Mouse (Mus musculus) hindbrain, embryonic 15.5 days (tissue): ENCODE data around the gene Zfp507. TPM values are rescaled to one million over a fixed set of nuclear protein-coding genes. Genes with fewer than 3 reads are reported as not detected.

Experiments
- ATAC-seq: fragments of 200-750 bp; cut with Nextera tagmentation; 2 replicates; pipeline ENCODE4 v1.8.0; 2017; ENCODE audit warnings: low read depth, moderate number of reproducible peaks, moderate TSS enrichment; ENCODE audit not compliant: low FRiP score
- H3K27ac ChIP-seq: fragments of 300-500 bp; sonication (generic); replicated peaks from 2 replicates; pipeline ENCODE4 v1.5.1; 2015; ENCODE audit warnings: mild to moderate bottlenecking, inconsistent platforms
- H3K27me3 ChIP-seq: fragments of 300-500 bp; sonication (generic); 2 replicates; pipeline ENCODE4 v1.6.1; 2015; ENCODE audit warnings: control low read depth, inconsistent platforms
- H3K36me3 ChIP-seq: fragments of 300-500 bp; sonication (generic); 2 replicates; pipeline ENCODE4 v1.6.1; 2015; ENCODE audit warnings: control low read depth, inconsistent platforms
- H3K4me1 ChIP-seq: fragments of 300-500 bp; sonication (generic); replicated peaks from 2 replicates; pipeline ENCODE4 v1.6.1; 2015; ENCODE audit warnings: control low read depth, inconsistent platforms
- H3K4me2 ChIP-seq: fragments of 300-500 bp; sonication (generic); 2 replicates; pipeline ENCODE4 v1.6.1; 2015; ENCODE audit warnings: moderate library complexity, mild to moderate bottlenecking, inconsistent platforms
- H3K4me3 ChIP-seq: fragments of 300-500 bp; sonication (generic); 2 replicates; pipeline ENCODE4 v1.5.1; 2015; ENCODE audit warnings: mild to moderate bottlenecking, inconsistent platforms
- H3K9ac ChIP-seq: fragments of 300-500 bp; sonication (generic); 2 replicates; pipeline ENCODE4 v1.6.1; 2015; ENCODE audit warnings: inconsistent platforms
- H3K9me3 ChIP-seq: fragments of 300-500 bp; sonication (generic); 2 replicates; pipeline ENCODE4 v1.6.1; 2016; ENCODE audit warnings: control low read depth, inconsistent platforms
- WGBS: fragments of 180-500 bp; shearing (Covaris S2); methylation state at CpG from one replicate; pipeline ENCODE4 v1.1.7; 2015; 5-methylcytosine and 5-hydroxymethylcytosine counted together
- polyA plus RNA-seq: library from polyadenylated mRNA; unstranded; fragments of >200 nt; fragmentation: Nextera tagmentation; extraction: Ambion mirVana; gene quantifications from 2 replicates; pipeline ENCODE4 v1.2.1, GENCODE M21; 2015

Gene Zfp507
- polyA plus RNA-seq = 12.8 and 15.1 TPM in 2 replicates

- Histone ChIP-seq H3K36me3 (peaks cover 25% of the 10 kb centered on the region), H3K4me3 (peak within 1 kb of the TSS; percentile 75), H3K27ac (peak within 1 kb of the TSS; percentile 92), H3K9me3 (no peaks in the 10 kb centered on the region), H3K27me3 (no peaks in the 10 kb centered on the region), H3K9ac (peak within 1 kb of the TSS; percentile 94), H3K4me2 (peak within 1 kb of the TSS; percentile 85), H3K4me1 (peaks cover 22% of the 10 kb centered on the region)
- ATAC-seq = peak; percentile 96
- WGBS = 22% methylated on average over 26 of the region's 26 CpGs
These were observed at the start of gene Zfp507 for GRCm38 (mm10) chr7:35802906-35803595. Gene Zfp507, minus strand, starts transcription at chr7:35803003.

- no peak overlapping the region for H3K4me2 ChIP-seq
- 72% methylated on average over 5 of the region's 5 CpGs for WGBS
- H3K27ac ChIP-seq = no peak overlapping the region
- no peak for ATAC-seq
- no peak overlapping the region for H3K9ac ChIP-seq
- no peaks in the 10 kb centered on the region for H3K9me3 ChIP-seq
- no peaks in the 10 kb centered on the region for H3K36me3 ChIP-seq
- H3K27me3 ChIP-seq = no peaks in the 10 kb centered on the region
- 0 out of 2 replicates have a peak, but pooled peaks cover 4% of the 10 kb centered on the region for H3K4me1 ChIP-seq
- H3K4me3 ChIP-seq = no peak overlapping the region
These were observed 47.6 kb upstream of the Zfp507 start for GRCm38 (mm10) chr7:35850426-35850825.

GRCm38 (mm10) chr7:35848526-35848925 is 45.7 kb upstream of the Zfp507 start:
- Histone ChIP-seq H3K4me2 (0 out of 2 replicates have a peak overlapping the region, but pooled peaks have one; percentile 0), H3K9ac (no peak overlapping the region), H3K4me1 (0 out of 2 replicates have a peak, but pooled peaks cover 4% of the 10 kb centered on the region), H3K4me3 (no peak overlapping the region), H3K36me3 (no peaks in the 10 kb centered on the region), H3K9me3 (no peaks in the 10 kb centered on the region), H3K27ac (no peak overlapping the region), H3K27me3 (no peaks in the 10 kb centered on the region)
- WGBS = 41% methylated on average over 14 of the region's 14 CpGs
- no peak for ATAC-seq

GRCm38 (mm10) chr7:35840504-35840903 is 37.7 kb upstream of the Zfp507 start:
- H3K4me3 ChIP-seq = no peak overlapping the region
- H3K9me3 ChIP-seq = no peaks in the 10 kb centered on the region
- H3K4me2 ChIP-seq = no peak overlapping the region
- no peaks in the 10 kb centered on the region for H3K36me3 ChIP-seq
- no peak overlapping the region for H3K27ac ChIP-seq
- ATAC-seq = no peak
- peaks cover 8% of the 10 kb centered on the region for H3K4me1 ChIP-seq
- no peak overlapping the region for H3K9ac ChIP-seq
- WGBS = 85% methylated on average over 4 of the region's 4 CpGs
- H3K27me3 ChIP-seq = no peaks in the 10 kb centered on the region

- peaks cover 8% of the 10 kb centered on the region for H3K4me1 ChIP-seq
- no peak overlapping the region for H3K27ac ChIP-seq
- H3K36me3 ChIP-seq = no peaks in the 10 kb centered on the region
- H3K4me3 ChIP-seq = no peak overlapping the region
- ATAC-seq = peak; percentile 48; the same call in 1 of the 2 replicates
- 63% methylated on average over 19 of the region's 19 CpGs for WGBS
- no peaks in the 10 kb centered on the region for H3K27me3 ChIP-seq
- no peaks in the 10 kb centered on the region for H3K9me3 ChIP-seq
- H3K4me2 ChIP-seq = no peak overlapping the region
- H3K9ac ChIP-seq = no peak overlapping the region
These were observed 34.0 kb upstream of the Zfp507 start for GRCm38 (mm10) chr7:35836851-35837250.

DNA sequence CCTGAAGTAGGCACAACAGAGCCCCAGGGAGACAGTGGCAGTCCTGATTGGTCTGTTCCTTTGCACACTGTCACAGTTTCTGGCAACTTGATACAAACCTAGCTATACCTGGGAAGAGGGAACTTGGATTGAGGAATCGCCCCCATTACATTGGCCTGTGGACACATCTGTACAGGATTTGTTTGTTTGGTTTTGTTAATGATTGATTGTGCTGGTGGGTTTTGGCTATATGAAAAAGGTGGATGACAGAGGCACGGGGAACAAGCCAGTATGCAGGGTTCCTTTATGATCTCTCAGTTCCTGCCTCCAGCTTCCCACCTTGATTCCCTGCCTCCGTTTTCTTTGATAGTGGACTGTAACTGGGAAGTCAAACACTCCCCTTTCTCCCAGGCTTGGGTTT is 33.6 kb upstream of the Zfp507 start:
- no peak overlapping the region for H3K4me3 ChIP-seq
- peaks cover 8% of the 10 kb centered on the region for H3K4me1 ChIP-seq
- no peak overlapping the region for H3K27ac ChIP-seq
- H3K9me3 ChIP-seq = no peaks in the 10 kb centered on the region
- WGBS = 85% methylated on average over 3 of the region's 3 CpGs
- H3K27me3 ChIP-seq = no peaks in the 10 kb centered on the region
- H3K9ac ChIP-seq = no peak overlapping the region
- H3K4me2 ChIP-seq = no peak overlapping the region
- no peak for ATAC-seq
- no peaks in the 10 kb centered on the region for H3K36me3 ChIP-seq

DNA sequence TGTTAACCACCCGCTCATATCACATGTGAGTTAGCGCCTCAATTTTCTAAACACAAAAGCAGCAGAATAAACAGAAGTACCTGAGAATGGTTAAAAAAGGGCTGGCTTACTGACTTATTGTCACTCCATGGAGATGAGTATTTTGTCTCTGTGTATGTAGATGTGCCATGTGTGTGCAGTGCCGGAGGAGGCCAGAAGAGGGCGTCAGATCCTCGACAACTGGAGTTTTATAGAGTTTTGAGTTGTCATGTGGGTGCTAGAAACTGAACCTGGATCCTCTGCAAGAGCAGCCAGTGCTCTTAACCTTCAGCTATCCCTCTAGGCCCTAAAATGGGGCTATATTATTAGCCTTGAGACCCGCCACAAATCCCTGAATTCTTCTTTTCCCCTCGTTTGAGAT is 27.3 kb upstream of the Zfp507 start:
- no peak overlapping the region for H3K4me3 ChIP-seq
- H3K4me1 ChIP-seq = no peaks in the 10 kb centered on the region
- no peak overlapping the region for H3K9ac ChIP-seq
- 90% methylated on average over 7 of the region's 7 CpGs for WGBS
- no peak overlapping the region for H3K4me2 ChIP-seq
- no peaks in the 10 kb centered on the region for H3K9me3 ChIP-seq
- no peaks in the 10 kb centered on the region for H3K27me3 ChIP-seq
- H3K36me3 ChIP-seq = no peaks in the 10 kb centered on the region
- no peak overlapping the region for H3K27ac ChIP-seq
- ATAC-seq = no peak

DNA sequence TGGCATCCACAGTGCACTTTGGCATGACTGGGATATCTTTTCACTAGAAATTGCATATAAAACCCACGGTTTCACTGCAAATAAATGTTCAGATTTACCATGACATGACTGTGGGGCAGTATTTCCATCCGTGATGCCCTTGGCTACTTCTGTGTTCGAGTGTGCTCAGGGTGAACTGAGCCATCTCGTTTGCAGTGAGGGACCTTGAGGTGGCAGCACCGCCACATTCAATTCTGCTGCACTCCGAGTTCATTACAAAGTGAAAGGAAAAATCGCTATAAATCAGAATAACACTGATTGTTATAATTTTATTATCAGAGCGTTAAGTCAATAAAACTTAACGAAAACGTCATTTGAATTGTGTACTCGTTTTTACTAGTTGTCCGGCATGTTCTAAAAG is 21.1 kb upstream of the Zfp507 start:
- Histone ChIP-seq H3K4me3 (no peak overlapping the region), H3K4me1 (no peaks in the 10 kb centered on the region), H3K27ac (no peak overlapping the region), H3K36me3 (no peaks in the 10 kb centered on the region), H3K9me3 (no peaks in the 10 kb centered on the region), H3K27me3 (no peaks in the 10 kb centered on the region), H3K9ac (no peak overlapping the region), H3K4me2 (no peak overlapping the region)
- ATAC-seq = no peak
- 70% methylated on average over 12 of the region's 12 CpGs for WGBS

- Histone ChIP-seq H3K4me3 (no peak overlapping the region), H3K27ac (no peak overlapping the region), H3K4me2 (no peak overlapping the region), H3K36me3 (no peaks in the 10 kb centered on the region), H3K9me3 (no peaks in the 10 kb centered on the region), H3K4me1 (no peaks in the 10 kb centered on the region), H3K27me3 (no peaks in the 10 kb centered on the region), H3K9ac (no peak overlapping the region)
- ATAC-seq = no peak
- 88% methylated on average over 17 of the region's 17 CpGs for WGBS
These were observed 19.5 kb upstream of the Zfp507 start for GRCm38 (mm10) chr7:35822320-35822719.

DNA sequence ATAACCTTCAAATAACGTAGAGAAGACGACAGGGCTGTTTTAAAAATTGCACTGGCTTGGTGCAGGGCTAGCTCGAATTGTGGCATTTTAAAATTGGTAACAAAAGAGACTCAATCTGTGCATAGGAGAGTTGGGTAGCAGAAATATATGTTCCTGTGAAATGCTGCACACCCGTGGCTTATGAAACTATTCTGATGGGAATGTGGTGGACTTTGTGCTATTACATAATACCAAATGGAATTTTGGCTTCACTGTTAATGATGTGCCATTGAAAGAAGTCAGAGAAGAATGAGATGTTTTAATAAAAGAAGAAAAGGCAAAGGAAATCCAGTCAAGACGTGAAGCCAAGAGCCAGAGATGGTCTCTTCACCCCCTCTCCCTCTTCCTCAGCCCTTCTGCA is 18.6 kb upstream of the Zfp507 start:
- Histone ChIP-seq H3K4me1 (no peaks in the 10 kb centered on the region), H3K9ac (no peak overlapping the region), H3K27me3 (no peaks in the 10 kb centered on the region), H3K4me3 (no peak overlapping the region), H3K27ac (no peak overlapping the region), H3K4me2 (no peak overlapping the region), H3K9me3 (no peaks in the 10 kb centered on the region), H3K36me3 (no peaks in the 10 kb centered on the region)
- 82% methylated on average over 5 of the region's 5 CpGs for WGBS
- ATAC-seq = no peak

DNA sequence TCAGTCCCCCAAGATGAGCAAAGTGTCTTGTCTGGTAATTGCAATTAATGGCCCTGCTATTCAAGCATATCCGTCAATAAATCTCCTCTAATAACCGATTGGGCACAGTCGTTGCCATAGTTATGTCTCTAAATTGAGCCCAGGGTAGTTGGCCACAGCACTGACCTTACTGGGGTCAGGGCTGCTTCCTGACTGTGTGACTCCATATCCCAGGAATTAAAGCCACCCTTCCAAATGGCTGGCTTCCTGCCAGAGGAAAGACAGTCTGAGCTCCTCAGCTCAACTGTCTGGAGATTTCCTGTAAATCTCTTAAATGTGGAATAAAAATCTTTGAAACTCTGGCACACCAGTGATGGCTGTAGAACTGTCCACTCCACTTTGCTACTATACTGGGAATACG is 16.7 kb upstream of the Zfp507 start:
- no peak overlapping the region for H3K4me3 ChIP-seq
- H3K27ac ChIP-seq = no peak overlapping the region
- WGBS = 85% methylated on average over 4 of the region's 4 CpGs
- no peak overlapping the region for H3K4me2 ChIP-seq
- H3K27me3 ChIP-seq = no peaks in the 10 kb centered on the region
- no peaks in the 10 kb centered on the region for H3K9me3 ChIP-seq
- no peak for ATAC-seq
- H3K9ac ChIP-seq = no peak overlapping the region
- no peaks in the 10 kb centered on the region for H3K4me1 ChIP-seq
- no peaks in the 10 kb centered on the region for H3K36me3 ChIP-seq

- no peak overlapping the region for H3K4me3 ChIP-seq
- H3K9me3 ChIP-seq = no peaks in the 10 kb centered on the region
- no peak overlapping the region for H3K27ac ChIP-seq
- H3K4me2 ChIP-seq = no peak overlapping the region
- H3K9ac ChIP-seq = no peak overlapping the region
- H3K27me3 ChIP-seq = no peaks in the 10 kb centered on the region
- no peak for ATAC-seq
- H3K36me3 ChIP-seq = no peaks in the 10 kb centered on the region
- H3K4me1 ChIP-seq = no peaks in the 10 kb centered on the region
- WGBS = 74% methylated on average over 12 of the region's 12 CpGs
These were observed 12.2 kb upstream of the Zfp507 start for GRCm38 (mm10) chr7:35814759-35815551.
